Mouse (Mus musculus) embryonic facial prominence, embryonic 15.5 days (tissue): ENCODE measurements around the gene 1600014C23Rik. TPM values are rescaled to one million over a fixed set of nuclear protein-coding genes. Genes with fewer than 3 reads are reported as not detected.

Source experiments
- ATAC-seq: fragments of 200-750 bp; cut with Nextera tagmentation; 2 replicates; pipeline ENCODE4 v1.8.0; 2017; ENCODE audit warnings: low read depth, moderate TSS enrichment; ENCODE audit not compliant: insufficient number of reproducible peaks, low FRiP score, low TSS enrichment
- H3K27ac ChIP-seq: fragments of 300-500 bp; sonication (generic); replicated peaks from 2 replicates; pipeline ENCODE4 v1.5.1; 2015; ENCODE audit warnings: mild to moderate bottlenecking, inconsistent platforms
- H3K27me3 ChIP-seq: fragments of 300-500 bp; sonication (generic); 2 replicates; pipeline ENCODE4 v1.6.1; 2015; ENCODE audit warnings: inconsistent platforms
- H3K36me3 ChIP-seq: fragments of 300-500 bp; sonication (generic); 2 replicates; pipeline ENCODE4 v1.6.1; 2015; ENCODE audit warnings: mild to moderate bottlenecking, inconsistent platforms
- H3K4me1 ChIP-seq: fragments of 300-500 bp; sonication (generic); 2 replicates; pipeline ENCODE4 v1.6.1; 2015; ENCODE audit warnings: inconsistent platforms
- H3K4me2 ChIP-seq: fragments of 300-500 bp; sonication (generic); replicated peaks from 2 replicates; pipeline ENCODE4 v1.6.1; 2015; ENCODE audit warnings: mild to moderate bottlenecking, inconsistent platforms
- H3K4me3 ChIP-seq: fragments of 300-500 bp; sonication (generic); replicated peaks from 2 replicates; pipeline ENCODE4 v1.5.1; 2015; ENCODE audit warnings: mild to moderate bottlenecking, inconsistent platforms
- H3K9ac ChIP-seq: fragments of 300-500 bp; sonication (generic); 2 replicates; pipeline ENCODE4 v1.6.1; 2015; ENCODE audit warnings: inconsistent platforms
- H3K9me3 ChIP-seq: fragments of 300-500 bp; sonication (generic); replicated peaks from 2 replicates; pipeline ENCODE4 v1.6.1; 2016; ENCODE audit warnings: inconsistent platforms
- WGBS: fragments of 180-500 bp; shearing (Covaris S2); methylation state at CpG from one replicate; pipeline ENCODE4 v1.1.7; 2015; 5-methylcytosine and 5-hydroxymethylcytosine counted together
- polyA plus RNA-seq: library from polyadenylated mRNA; unstranded; fragments of >200 nt; fragmentation: Nextera tagmentation; extraction: Ambion mirVana; gene quantifications from 2 replicates; pipeline ENCODE4 v1.2.1, GENCODE M21; 2015

The 1600014C23Rik gene
- polyA plus RNA-seq, 1 experiment from 2014 or later = not detected

- no peaks in the 10 kb centered on the region for H3K9me3 ChIP-seq
- ATAC-seq = no peak
- H3K36me3 ChIP-seq = no peaks in the 10 kb centered on the region
- no peaks in the 10 kb centered on the region for H3K27me3 ChIP-seq
- H3K4me1 ChIP-seq = peaks cover 43% of the 10 kb centered on the region
- no peak overlapping the region for H3K4me3 ChIP-seq
- 85% methylated on average over 3 of the region's 3 CpGs for WGBS
- H3K4me2 ChIP-seq = no peak overlapping the region
- H3K27ac ChIP-seq = no peak overlapping the region
- no peak overlapping the region for H3K9ac ChIP-seq
Measured at GRCm38 (mm10) chr17:45765914-45766313, 32.3 kb upstream of the 1600014C23Rik start.

- Histone ChIP-seq H3K4me2 (no peak overlapping the region), H3K9me3 (no peaks in the 10 kb centered on the region), H3K4me1 (peaks cover 39% of the 10 kb centered on the region), H3K9ac (no peak overlapping the region), H3K36me3 (no peaks in the 10 kb centered on the region), H3K27ac (no peak overlapping the region), H3K4me3 (no peak overlapping the region), H3K27me3 (no peaks in the 10 kb centered on the region)
- ATAC-seq = no peak
- WGBS = 71% methylated on average over 8 of the region's 8 CpGs
Measured at GRCm38 (mm10) chr17:45763188-45763587, 29.5 kb upstream of the 1600014C23Rik start.

DNA sequence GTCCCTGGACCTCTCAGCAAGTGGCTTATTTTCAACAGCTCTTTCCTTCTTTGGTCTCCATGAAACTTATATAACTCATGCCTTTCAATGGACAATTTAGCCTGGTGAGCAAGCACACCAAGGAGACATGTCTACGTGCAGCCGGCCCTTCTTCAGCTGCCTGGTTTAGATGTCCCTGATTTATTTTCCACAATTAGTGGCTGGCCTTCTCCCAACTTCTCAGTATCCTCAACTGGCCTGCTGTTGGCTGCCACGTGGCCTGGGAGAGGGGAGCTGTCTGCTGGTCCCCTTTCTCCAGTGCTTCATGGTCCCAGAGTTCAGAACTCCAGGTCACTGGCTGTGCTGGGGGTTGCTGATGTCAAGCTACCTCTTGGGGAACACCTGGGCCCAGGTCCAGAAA, 28.3 kb upstream of the 1600014C23Rik start:
- Histone ChIP-seq H3K27me3 (no peaks in the 10 kb centered on the region), H3K4me2 (no peak overlapping the region), H3K36me3 (no peaks in the 10 kb centered on the region), H3K4me3 (no peak overlapping the region), H3K9ac (no peak overlapping the region), H3K27ac (no peak overlapping the region), H3K9me3 (no peaks in the 10 kb centered on the region), H3K4me1 (peaks cover 30% of the 10 kb centered on the region)
- ATAC-seq = no peak
- WGBS = 64% methylated on average over 3 of the region's 3 CpGs

- Histone ChIP-seq H3K9ac (no peak overlapping the region), H3K4me1 (peaks cover 28% of the 10 kb centered on the region), H3K36me3 (no peaks in the 10 kb centered on the region), H3K27ac (no peak overlapping the region), H3K27me3 (no peaks in the 10 kb centered on the region), H3K4me3 (no peak overlapping the region), H3K9me3 (no peaks in the 10 kb centered on the region), H3K4me2 (no peak overlapping the region)
- no peak for ATAC-seq
- WGBS = 18% methylated on average over 10 of the region's 10 CpGs
Measured at GRCm38 (mm10) chr17:45760965-45761645, 27.5 kb upstream of the 1600014C23Rik start.

GRCm38 (mm10) chr17:45759751-45760150, 26.1 kb upstream of the 1600014C23Rik start:
- Histone ChIP-seq H3K4me2 (no peak overlapping the region), H3K9me3 (no peaks in the 10 kb centered on the region), H3K27ac (no peak overlapping the region), H3K9ac (no peak overlapping the region), H3K36me3 (no peaks in the 10 kb centered on the region), H3K27me3 (no peaks in the 10 kb centered on the region), H3K4me1 (peaks cover 23% of the 10 kb centered on the region), H3K4me3 (no peak overlapping the region)
- WGBS = 83% methylated on average over 5 of the region's 5 CpGs
- ATAC-seq = no peak

- 63% methylated on average over 6 of the region's 7 CpGs for WGBS
- peaks cover 27% of the 10 kb centered on the region for H3K4me1 ChIP-seq
- no peak overlapping the region for H3K4me3 ChIP-seq
- no peaks in the 10 kb centered on the region for H3K36me3 ChIP-seq
- no peak overlapping the region for H3K9ac ChIP-seq
- no peak overlapping the region for H3K4me2 ChIP-seq
- H3K9me3 ChIP-seq = no peaks in the 10 kb centered on the region
- no peaks in the 10 kb centered on the region for H3K27me3 ChIP-seq
- ATAC-seq = no peak
- no peak overlapping the region for H3K27ac ChIP-seq
Measured at GRCm38 (mm10) chr17:45758808-45759207, 25.2 kb upstream of the 1600014C23Rik start.

DNA sequence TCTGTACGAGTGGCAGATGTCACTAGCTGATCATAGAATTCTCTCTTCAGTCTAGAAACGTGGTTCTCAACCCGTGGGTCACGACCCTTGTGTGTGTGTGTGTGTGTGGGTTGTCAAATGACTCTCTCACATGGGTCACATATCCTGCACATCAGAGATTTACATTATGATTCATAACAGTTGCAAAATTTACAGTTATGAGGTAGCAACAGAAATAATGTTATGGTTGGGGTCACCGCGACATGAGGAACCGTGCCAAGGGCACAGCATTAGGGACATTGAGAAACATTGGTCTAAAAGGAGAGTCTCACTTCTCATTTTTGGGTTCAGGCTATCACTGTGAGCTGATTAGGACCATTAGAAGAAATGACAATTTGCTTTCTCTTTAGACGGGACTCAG, 24.3 kb upstream of the 1600014C23Rik start:
- Histone ChIP-seq H3K9me3 (no peaks in the 10 kb centered on the region), H3K4me1 (peaks cover 27% of the 10 kb centered on the region), H3K4me2 (no peak overlapping the region), H3K36me3 (no peaks in the 10 kb centered on the region), H3K27ac (no peak overlapping the region), H3K27me3 (no peaks in the 10 kb centered on the region), H3K9ac (no peak overlapping the region), H3K4me3 (no peak overlapping the region)
- ATAC-seq = no peak
- 75% methylated on average over 8 of the region's 8 CpGs for WGBS

- H3K4me3 ChIP-seq = no peak overlapping the region
- no peak for ATAC-seq
Measured at GRCm38 (mm10) chr17:45756831-45757230, 23.2 kb upstream of the 1600014C23Rik start.

DNA sequence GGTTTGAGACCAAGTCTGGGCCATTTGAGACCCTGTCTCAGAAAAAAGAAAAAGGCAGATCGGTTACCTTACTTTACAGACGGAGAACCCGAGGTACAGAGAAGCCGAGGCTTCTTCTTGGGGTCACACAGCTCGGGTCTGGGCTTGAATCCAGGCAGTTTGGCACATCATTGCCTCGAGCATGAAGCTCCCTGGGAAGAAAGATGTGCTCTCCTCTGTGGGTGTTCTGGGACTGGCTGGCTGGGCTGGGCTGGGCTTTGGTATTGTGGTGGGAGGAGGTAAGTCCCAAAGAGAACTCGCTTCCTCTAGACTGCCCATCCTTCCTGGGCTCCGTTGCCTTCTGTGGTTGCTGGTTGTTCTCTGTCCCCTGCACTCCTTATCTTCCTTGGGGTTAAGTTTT, 22.7 kb upstream of the 1600014C23Rik start:
- 51% methylated on average over 8 of the region's 8 CpGs for WGBS
- Histone ChIP-seq H3K4me3 (no peak overlapping the region), H3K27me3 (no peaks in the 10 kb centered on the region), H3K9me3 (no peaks in the 10 kb centered on the region), H3K36me3 (no peaks in the 10 kb centered on the region), H3K27ac (no peak overlapping the region), H3K9ac (no peak overlapping the region), H3K4me2 (no peak overlapping the region), H3K4me1 (peaks cover 21% of the 10 kb centered on the region)
- no peak for ATAC-seq

More at GRCm38 (mm10) chr17:45756831-45757230, 23.2 kb upstream of the 1600014C23Rik start:
- 37% methylated on average over 5 of the region's 5 CpGs for WGBS
- Histone ChIP-seq H3K4me1 (peaks cover 24% of the 10 kb centered on the region), H3K36me3 (no peaks in the 10 kb centered on the region), H3K9ac (no peak overlapping the region), H3K27me3 (no peaks in the 10 kb centered on the region), H3K27ac (no peak overlapping the region), H3K9me3 (no peaks in the 10 kb centered on the region), H3K4me2 (no peak overlapping the region)

DNA sequence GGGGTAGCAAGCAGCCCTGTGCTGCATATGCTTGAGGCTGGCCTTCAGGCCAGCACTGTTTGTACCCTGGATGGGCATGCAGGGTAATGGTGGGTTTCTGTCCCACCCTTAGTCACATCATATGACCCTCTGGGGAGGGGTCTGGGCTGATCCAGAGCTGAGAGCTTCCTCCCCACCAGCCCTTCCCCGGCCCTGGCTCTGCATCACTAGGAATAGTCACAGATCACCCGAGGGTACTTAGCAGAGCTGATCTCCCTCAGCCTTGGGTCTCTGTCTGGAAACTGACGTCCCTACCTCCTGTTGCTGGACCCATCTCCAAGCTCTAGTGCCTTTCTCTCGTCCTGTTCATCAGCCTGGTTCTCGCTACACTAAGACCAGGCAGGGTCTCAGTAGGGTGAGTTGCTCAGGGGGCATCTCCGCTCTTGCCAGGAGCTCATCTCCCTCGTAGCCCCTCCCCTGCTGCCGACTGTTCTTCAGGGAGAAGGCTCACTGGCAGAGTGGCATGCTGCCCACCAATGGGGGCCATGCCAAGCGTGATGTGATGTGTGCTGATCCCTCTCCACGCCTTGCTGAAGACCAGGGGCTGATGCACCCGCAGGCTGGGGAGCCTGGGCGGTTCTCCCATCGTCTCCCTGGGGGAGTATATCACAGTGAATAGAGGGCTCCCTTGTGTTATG, 20.7 kb upstream of the 1600014C23Rik start:
- peaks cover 13% of the 10 kb centered on the region for H3K4me1 ChIP-seq
- H3K27ac ChIP-seq = no peak overlapping the region
- 71% methylated on average over 13 of the region's 13 CpGs for WGBS
- no peak overlapping the region for H3K4me2 ChIP-seq
- ATAC-seq = no peak
- H3K27me3 ChIP-seq = no peaks in the 10 kb centered on the region
- no peak overlapping the region for H3K9ac ChIP-seq
- H3K9me3 ChIP-seq = no peaks in the 10 kb centered on the region
- no peaks in the 10 kb centered on the region for H3K36me3 ChIP-seq
- no peak overlapping the region for H3K4me3 ChIP-seq

- no peak overlapping the region for H3K9ac ChIP-seq
- H3K27me3 ChIP-seq = no peaks in the 10 kb centered on the region
- ATAC-seq = peak; percentile 41; the same call in 1 of the 2 replicates
- no peak overlapping the region for H3K27ac ChIP-seq
- H3K36me3 ChIP-seq = no peaks in the 10 kb centered on the region
- H3K4me1 ChIP-seq = peaks cover 20% of the 10 kb centered on the region
- H3K4me3 ChIP-seq = no peak overlapping the region
- no peak overlapping the region for H3K4me2 ChIP-seq
- 29% methylated on average over 11 of the region's 11 CpGs for WGBS
- H3K9me3 ChIP-seq = no peaks in the 10 kb centered on the region
Measured at GRCm38 (mm10) chr17:45752678-45753077, 19.0 kb upstream of the 1600014C23Rik start.

DNA sequence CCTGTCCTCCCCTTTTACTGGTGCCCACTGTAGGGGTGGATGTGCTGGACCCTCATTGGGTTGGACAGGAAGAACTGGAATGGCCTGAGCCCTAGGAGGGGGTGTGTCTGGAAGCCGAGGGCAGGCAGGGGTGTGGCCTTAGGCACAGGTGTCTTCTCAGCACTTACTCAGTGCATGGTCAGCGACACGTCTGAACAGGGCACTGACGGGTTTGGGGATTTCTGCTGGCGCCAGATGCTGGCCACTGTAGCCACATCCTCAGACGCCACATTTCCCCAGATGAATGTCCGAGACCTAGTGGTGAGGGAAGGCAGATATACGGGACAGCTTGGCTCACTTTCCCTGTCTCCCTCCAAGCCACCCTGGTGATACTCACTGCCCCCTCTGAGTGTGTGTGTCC, 18.4 kb upstream of the 1600014C23Rik start:
- H3K36me3 ChIP-seq = no peaks in the 10 kb centered on the region
- WGBS = 65% methylated on average over 8 of the region's 8 CpGs

More for the DNA sequence above, 18.4 kb upstream of the 1600014C23Rik start:
- no peak for ATAC-seq
- H3K4me3 ChIP-seq = no peak overlapping the region
- H3K4me2 ChIP-seq = no peak overlapping the region
- H3K4me1 ChIP-seq = peaks cover 21% of the 10 kb centered on the region
- H3K27me3 ChIP-seq = no peaks in the 10 kb centered on the region
- H3K27ac ChIP-seq = no peak overlapping the region
- H3K9ac ChIP-seq = no peak overlapping the region
- no peaks in the 10 kb centered on the region for H3K9me3 ChIP-seq
